Mouse (Mus musculus): Measurements from ENCODE around the gene Il31. TPM values are rescaled to one million over a fixed set of nuclear protein-coding genes. Genes with fewer than 3 reads are reported as not detected.

Gene Il31
- polyA plus RNA-seq, 1 experiment = not detected

DNA sequence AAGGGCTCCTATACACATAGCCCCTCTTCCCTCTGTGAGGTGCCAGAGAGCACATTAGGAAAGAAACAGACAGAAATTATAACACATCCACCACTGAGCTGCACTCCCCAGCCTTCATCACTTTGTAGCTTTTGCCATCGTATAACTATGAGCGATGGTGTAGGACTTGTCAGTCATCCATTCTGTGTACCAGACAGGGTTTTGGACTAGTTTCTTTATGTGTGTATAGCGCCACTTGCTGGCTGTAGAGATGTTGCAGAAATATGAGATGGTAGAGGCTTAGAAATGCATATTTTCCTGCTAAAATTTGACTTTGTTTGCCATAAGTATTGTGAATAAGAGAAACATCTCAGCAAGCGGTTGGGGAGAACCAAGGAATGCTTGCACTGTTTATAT is 52.5 kb downstream of the Il31 start:
- peaks cover 11% of the 10 kb centered on the region for H3K36me3 ChIP-seq (ENCODE audit: control insufficient read depth, insufficient read depth, low read length)

GRCm38 (mm10) chr5:123436071-123436779 is 53.1 kb downstream of the Il31 start:
- WGBS = 53% methylated on average over 8 of the region's 8 CpGs
- DNase-seq (ENCODE audit: low read depth in 1 of 2, low spot score in 2 of 2) = no peak
- peaks cover 5% of the 10 kb centered on the region for H3K4me1 ChIP-seq (ENCODE audit: control insufficient read depth, insufficient read depth, insufficient read length)
- H3K36me3 ChIP-seq (ENCODE audit: control insufficient read depth, insufficient read depth, low read length) = peaks cover 10% of the 10 kb centered on the region
- no peaks in the 10 kb centered on the region for H3K27me3 ChIP-seq (ENCODE audit: control insufficient read depth, insufficient read depth, low read length)
- TF ChIP-seq CTCF (IDR thresholded peaks at IDR 0.05; ENCODE audit: extremely low read depth, insufficient read depth, insufficient read length, insufficient replicate concordance) (no peak), POLR2A (IDR thresholded peaks at IDR 0.05; ENCODE audit: low read depth, low read length) (no peak)
- no peak overlapping the region for H3K27ac ChIP-seq (ENCODE audit: insufficient read depth, low read length)
- H3K4me3 ChIP-seq (ENCODE audit: extremely low read depth, insufficient read depth, insufficient read length) = no peak overlapping the region

More for the DNA sequence above, 52.5 kb downstream of the Il31 start:
- WGBS = 31% methylated on average over 4 of the region's 4 CpGs
- Histone ChIP-seq H3K4me3 (ENCODE audit: extremely low read depth, insufficient read depth, insufficient read length) (no peak overlapping the region), H3K27me3 (ENCODE audit: control insufficient read depth, insufficient read depth, low read length) (no peaks in the 10 kb centered on the region), H3K27ac (ENCODE audit: insufficient read depth, low read length) (no peak overlapping the region), H3K4me1 (ENCODE audit: control insufficient read depth, insufficient read depth, insufficient read length) (peaks cover 5% of the 10 kb centered on the region)
- no peak for TF ChIP-seq POLR2A (IDR thresholded peaks at IDR 0.05; ENCODE audit: low read depth, low read length)
- TF ChIP-seq CTCF (IDR thresholded peaks at IDR 0.05; ENCODE audit: extremely low read depth, insufficient read depth, insufficient read length, insufficient replicate concordance) = peak; percentile 22; the same call in 1 of the 2 replicates
- DNase-seq (ENCODE audit: low read depth in 1 of 2, low spot score in 2 of 2) = peak; percentile 41 to 58

GRCm38 (mm10) chr5:123432305-123432874 is 56.9 kb downstream of the Il31 start:
- H3K27ac ChIP-seq (ENCODE audit: insufficient read depth, low read length) = no peak overlapping the region
- no peak for DNase-seq (ENCODE audit: low read depth in 1 of 2, low spot score in 2 of 2)
- WGBS = 89% methylated on average over 3 of the region's 3 CpGs
- H3K36me3 ChIP-seq (ENCODE audit: control insufficient read depth, insufficient read depth, low read length) = no peaks in the 10 kb centered on the region
- H3K4me3 ChIP-seq (ENCODE audit: extremely low read depth, insufficient read depth, insufficient read length) = no peak overlapping the region
- H3K4me1 ChIP-seq (ENCODE audit: control insufficient read depth, insufficient read depth, insufficient read length) = peaks cover 5% of the 10 kb centered on the region
- H3K27me3 ChIP-seq (ENCODE audit: control insufficient read depth, insufficient read depth, low read length) = no peaks in the 10 kb centered on the region
- no peak for TF ChIP-seq CTCF (IDR thresholded peaks at IDR 0.05; ENCODE audit: extremely low read depth, insufficient read depth, insufficient read length, insufficient replicate concordance)
- no peak for TF ChIP-seq POLR2A (IDR thresholded peaks at IDR 0.05; ENCODE audit: low read depth, low read length)

GRCm38 (mm10) chr5:123431524-123432304 is 57.6 kb downstream of the Il31 start:
- Histone ChIP-seq H3K27ac (ENCODE audit: insufficient read depth, low read length) (no peak overlapping the region), H3K36me3 (ENCODE audit: control insufficient read depth, insufficient read depth, low read length) (no peaks in the 10 kb centered on the region), H3K4me3 (ENCODE audit: extremely low read depth, insufficient read depth, insufficient read length) (no peak overlapping the region), H3K27me3 (ENCODE audit: control insufficient read depth, insufficient read depth, low read length) (no peaks in the 10 kb centered on the region), H3K4me1 (ENCODE audit: control insufficient read depth, insufficient read depth, insufficient read length) (peaks cover 5% of the 10 kb centered on the region)
- DNase-seq (ENCODE audit: low read depth in 1 of 2, low spot score in 2 of 2) = no peak
- 87% methylated on average over 13 of the region's 13 CpGs for WGBS
- no peak for TF ChIP-seq POLR2A (IDR thresholded peaks at IDR 0.05; ENCODE audit: low read depth, low read length)

Other genes starting within 250 kb of the Il31 start
- gene Wdr66, start 237.4 kb downstream of the Il31 start, polyA plus RNA-seq (2012; rRNA removed) = 0.89 and 0.95 TPM in 2 replicates
- gene Bcl7a, start 145.7 kb downstream of the Il31 start, polyA plus RNA-seq (2012; rRNA removed) = 12.4 and 12.8 TPM in 2 replicates
- gene Mlxip, start 94.7 kb downstream of the Il31 start, polyA plus RNA-seq (2012; rRNA removed) = 87.1 and 113 TPM in 2 replicates
- not detected in 2 replicates for gene Lrrc43, start 184 bp downstream of the Il31 start, polyA plus RNA-seq (2012; rRNA removed)
- gene B3gnt4, start 21.0 kb upstream of the Il31 start, polyA plus RNA-seq (2012; rRNA removed) = 0.05 TPM in 1 of 2 replicates, not detected in the other
- 37.6 and 39.1 TPM in 2 replicates for gene Diablo, start 34.7 kb upstream of the Il31 start, polyA plus RNA-seq (2012; rRNA removed)
- gene Gm49027, start 36.0 kb upstream of the Il31 start, polyA plus RNA-seq (2012; rRNA removed) = 2.4 and 2.9 TPM in 2 replicates
- gene Vps33a, start 83.5 kb upstream of the Il31 start, polyA plus RNA-seq (2012; rRNA removed) = 11.0 and 12.2 TPM in 2 replicates
- 10.8 and 11.4 TPM in 2 replicates for gene Clip1, start 195.1 kb upstream of the Il31 start, polyA plus RNA-seq (2012; rRNA removed)
- gene Zcchc8, start 231.6 kb upstream of the Il31 start, polyA plus RNA-seq (2012; rRNA removed) = 18.8 and 24.4 TPM in 2 replicates

Measured in spleen, adult 2 months (tissue).